Mouse (Mus musculus) forebrain, postnatal 0 days (tissue): ENCODE measurements around the gene Fastk. TPM values are rescaled to one million over a fixed set of nuclear protein-coding genes. Genes with fewer than 3 reads are reported as not detected.
A peak's percentile ranks its signal among the peaks of the same experiment; 100 is the strongest.

Source experiments
- ATAC-seq: fragments of 200-750 bp; cut with Nextera tagmentation; 2 replicates; pipeline ENCODE4 v1.8.0; 2017; ENCODE audit warnings: mild to moderate bottlenecking, moderate library complexity
- DNase-seq: peaks from one replicate; pipeline ENCODE4 v3.0.0-alpha.2; 2015
- H3K27ac ChIP-seq: fragments of 300-500 bp; sonication (generic); 2 replicates; pipeline ENCODE4 v1.5.1; 2014; ENCODE audit warnings: low read depth, mild to moderate bottlenecking, antibody characterized with exemption, low read length, moderate library complexity, mixed read lengths
- H3K27me3 ChIP-seq: fragments of 300-500 bp; sonication (generic); 2 replicates; pipeline ENCODE4 v1.6.1; 2014; ENCODE audit warnings: mild to moderate bottlenecking, low read length, mixed read lengths; ENCODE audit not compliant: insufficient read depth
- H3K36me3 ChIP-seq: fragments of 300-500 bp; sonication (generic); 2 replicates; pipeline ENCODE4 v1.6.1; 2014; ENCODE audit warnings: mild to moderate bottlenecking, moderate library complexity; ENCODE audit not compliant: insufficient read depth
- H3K4me1 ChIP-seq: fragments of 300-500 bp; sonication (generic); 2 replicates; pipeline ENCODE4 v1.6.1; 2014; ENCODE audit warnings: antibody characterized with exemption; ENCODE audit not compliant: insufficient read depth
- H3K4me2 ChIP-seq: fragments of 300-500 bp; sonication (generic); 2 replicates; pipeline ENCODE4 v1.6.1; 2014; ENCODE audit warnings: low read depth, mild to moderate bottlenecking, moderate library complexity
- H3K4me3 ChIP-seq: fragments of 300-500 bp; sonication (generic); 2 replicates; pipeline ENCODE4 v1.5.1; 2014; ENCODE audit warnings: low read depth, low read length, mixed read lengths
- H3K9ac ChIP-seq: fragments of 300-500 bp; sonication (generic); 2 replicates; pipeline ENCODE4 v1.6.1; 2014; ENCODE audit warnings: mild to moderate bottlenecking
- H3K9me3 ChIP-seq: fragments of 300-500 bp; sonication (generic); 2 replicates; pipeline ENCODE4 v1.6.1; 2016; ENCODE audit warnings: low read length
- CTCF ChIP-seq: sonication (generic); IDR thresholded peaks from 2 replicates; pipeline ENCODE4 v1.5.1; 2016; ENCODE audit warnings: antibody characterized with exemption, control low read depth, low read depth
- WGBS: fragments of 180-500 bp; shearing (Covaris S2); extraction: QIAGEN DNeasy Blood & Tissue Kit; methylation state at CpG from one replicate; pipeline ENCODE4 v1.1.7; 2014; 5-methylcytosine and 5-hydroxymethylcytosine counted together
- polyA plus RNA-seq: library from polyadenylated mRNA; unstranded; fragments of >200 nt; fragmentation: Nextera tagmentation; extraction: Ambion mirVana; gene quantifications from 2 replicates; pipeline ENCODE4 v1.2.1, GENCODE M21; 2015
- total RNA-seq: library from RNA; depleted of rRNA; stranded (reverse); fragments of >200 nt; gene quantifications from 2 replicates; pipeline ENCODE4 v1.2.3, GENCODE M21; 2014

The Fastk gene
- total and polyA plus RNA-seq, 2 experiments from 2014 or later = 88.7 to 132 TPM

- Histone ChIP-seq H3K27ac (no peak overlapping the region), H3K4me3 (no peak overlapping the region), H3K4me2 (no peak overlapping the region), H3K4me1 (peaks cover 7% of the 10 kb centered on the region; the same call in 1 of the 2 replicates), H3K36me3 (peaks cover 22% of the 10 kb centered on the region), H3K9me3 (no peaks in the 10 kb centered on the region), H3K27me3 (peaks cover 5% of the 10 kb centered on the region; the same call in 1 of the 2 replicates), H3K9ac (no peak overlapping the region)
- DNase-seq = no peak
- WGBS = 12% methylated on average over 13 of the region's 15 CpGs
- no peak for TF ChIP-seq CTCF
- no peak for ATAC-seq
Observed at GRCm38 (mm10) chr5:24427981-24428402, 17.1 kb downstream of the Fastk start.

- Histone ChIP-seq H3K4me2 (no peak overlapping the region), H3K4me1 (peaks cover 14% of the 10 kb centered on the region; the same call in 1 of the 2 replicates), H3K27me3 (peaks cover 5% of the 10 kb centered on the region; the same call in 1 of the 2 replicates)
Observed at GRCm38 (mm10) chr5:24427285-24427633, 17.8 kb downstream of the Fastk start.

GRCm38 (mm10) chr5:24426556-24427284, 18.4 kb downstream of the Fastk start:
- Histone ChIP-seq H3K9ac (no peak overlapping the region), H3K27me3 (peaks cover 5% of the 10 kb centered on the region; the same call in 1 of the 2 replicates), H3K4me1 (peaks cover 14% of the 10 kb centered on the region; the same call in 1 of the 2 replicates), H3K4me2 (no peak overlapping the region), H3K9me3 (no peaks in the 10 kb centered on the region), H3K4me3 (no peak overlapping the region), H3K27ac (no peak overlapping the region; the same call in 1 of the 2 replicates), H3K36me3 (peaks cover 12% of the 10 kb centered on the region)
- TF ChIP-seq CTCF = no peak
- DNase-seq = no peak
- 18% methylated on average over 9 of the region's 9 CpGs for WGBS
- no peak for ATAC-seq

More at GRCm38 (mm10) chr5:24427285-24427633, 17.8 kb downstream of the Fastk start:
- DNase-seq (no peak), ATAC-seq (no peak)
- H3K27ac ChIP-seq = no peak overlapping the region; the same call in 1 of the 2 replicates
- H3K9ac ChIP-seq = no peak overlapping the region
- no peaks in the 10 kb centered on the region for H3K9me3 ChIP-seq
- H3K36me3 ChIP-seq = peaks cover 17% of the 10 kb centered on the region
- no peak overlapping the region for H3K4me3 ChIP-seq
- 25% methylated on average over 12 of the region's 12 CpGs for WGBS
- no peak for TF ChIP-seq CTCF

- DNase-seq = no peak
- 0 out of 2 replicates have a peak overlapping the region, but pooled peaks have one; percentile 63 for H3K9ac ChIP-seq
- WGBS = 1% methylated on average over 10 of the region's 10 CpGs
- TF ChIP-seq CTCF = no peak
- H3K27me3 ChIP-seq = peaks cover 5% of the 10 kb centered on the region; the same call in 1 of the 2 replicates
- H3K9me3 ChIP-seq = no peaks in the 10 kb centered on the region
- no peak for ATAC-seq
- peaks cover 13% of the 10 kb centered on the region; the same call in 1 of the 2 replicates for H3K36me3 ChIP-seq
- peak overlapping the region; percentile 90 for H3K4me2 ChIP-seq
- peaks cover 14% of the 10 kb centered on the region; the same call in 1 of the 2 replicates for H3K4me1 ChIP-seq
- H3K27ac ChIP-seq = no peak overlapping the region
- peak overlapping the region; percentile 63 for H3K4me3 ChIP-seq
Observed at GRCm38 (mm10) chr5:24426037-24426432, 19.1 kb downstream of the Fastk start.

- H3K27me3 ChIP-seq = peaks cover 5% of the 10 kb centered on the region; the same call in 1 of the 2 replicates
- peak; percentile 42 for TF ChIP-seq CTCF
- peak overlapping the region; percentile 63 for H3K4me3 ChIP-seq
- DNase-seq (peak; percentile 42), ATAC-seq (no peak)
- no peaks in the 10 kb centered on the region for H3K9me3 ChIP-seq
- peak overlapping the region; percentile 90 for H3K4me2 ChIP-seq
- peak overlapping the region; percentile 63 for H3K9ac ChIP-seq
- 0% methylated on average over 29 of the region's 30 CpGs for WGBS
- H3K4me1 ChIP-seq = peaks cover 14% of the 10 kb centered on the region; the same call in 1 of the 2 replicates
- peaks cover 17% of the 10 kb centered on the region for H3K36me3 ChIP-seq
- H3K27ac ChIP-seq = no peak overlapping the region
Observed at GRCm38 (mm10) chr5:24425421-24426036, 19.6 kb downstream of the Fastk start.

GRCm38 (mm10) chr5:24424861-24425411, 20.2 kb downstream of the Fastk start:
- DNase-seq (peak; percentile 92), ATAC-seq (peak; percentile 7; the same call in 1 of the 2 replicates)
- under 1% methylated on average over 48 of the region's 60 CpGs for WGBS
- peaks cover 14% of the 10 kb centered on the region; the same call in 1 of the 2 replicates for H3K4me1 ChIP-seq
- peak overlapping the region; percentile 63 for H3K4me3 ChIP-seq
- H3K9me3 ChIP-seq = no peaks in the 10 kb centered on the region
- H3K4me2 ChIP-seq = peak overlapping the region; percentile 90
- peaks cover 5% of the 10 kb centered on the region; the same call in 1 of the 2 replicates for H3K27me3 ChIP-seq
- TF ChIP-seq CTCF = no peak
- H3K27ac ChIP-seq = peak overlapping the region; percentile 86
- H3K9ac ChIP-seq = peak overlapping the region; percentile 63
- peaks cover 21% of the 10 kb centered on the region for H3K36me3 ChIP-seq
